Mouse (Mus musculus): Measurements from ENCODE around the gene Syf2.

Gene Syf2

GRCm38 (mm10) chr4:134923258-134924018 lies 7.3 kb upstream of the Syf2 start, which contains the start of gene Rsrp1:
Gene Rsrp1 (plus strand): TSS chr4:134923592.
- peak; percentile 99 for DNase-seq (ENCODE audit: low read depth)

- peak; percentile 95 for DNase-seq (ENCODE audit: low read depth)
Observed at GRCm38 (mm10) chr4:134924019-134924741, 6.5 kb upstream of the Syf2 start.

- DNase-seq (ENCODE audit: low read depth): no peak
Observed at GRCm38 (mm10) chr4:134925206-134925605, 5.5 kb upstream of the Syf2 start.

GRCm38 (mm10) chr4:134927815-134928463 lies 2.8 kb upstream of the Syf2 start:
- peak; percentile 49 for DNase-seq (ENCODE audit: low read depth)

- no peak for DNase-seq (ENCODE audit: low read depth)
Observed at GRCm38 (mm10) chr4:134928464-134928836, 2.2 kb upstream of the Syf2 start.

GRCm38 (mm10) chr4:134929536-134929935 lies 1.2 kb upstream of the Syf2 start:
- peak; percentile 57 for DNase-seq (ENCODE audit: low read depth)

GRCm38 (mm10) chr4:134930190-134930589 lies 508 bp upstream of the Syf2 start:
- DNase-seq (ENCODE audit: low read depth): no peak

- no peak for DNase-seq (ENCODE audit: low read depth)
Observed at GRCm38 (mm10) chr4:134937240-134938176, 6.8 kb downstream of the Syf2 start.

GRCm38 (mm10) chr4:134939900-134940299 lies 9.2 kb downstream of the Syf2 start:
- no peak for DNase-seq (ENCODE audit: low read depth)

GRCm38 (mm10) chr4:134943758-134944538 lies 13.2 kb downstream of the Syf2 start:
- no peak for DNase-seq (ENCODE audit: low read depth)

- DNase-seq (ENCODE audit: low read depth): peak; percentile 84
Observed at GRCm38 (mm10) chr4:134946024-134946744, 15.5 kb downstream of the Syf2 start.

GRCm38 (mm10) chr4:134950518-134951091 lies 19.9 kb downstream of the Syf2 start:
- peak; percentile 86 for DNase-seq (ENCODE audit: low read depth)

- no peak for DNase-seq (ENCODE audit: low read depth)
Observed at GRCm38 (mm10) chr4:134954461-134954860, 23.8 kb downstream of the Syf2 start.

GRCm38 (mm10) chr4:134955196-134955595 lies 24.5 kb downstream of the Syf2 start:
- DNase-seq (ENCODE audit: low read depth): no peak

GRCm38 (mm10) chr4:134955845-134956244 lies 25.1 kb downstream of the Syf2 start:
- DNase-seq (ENCODE audit: low read depth): peak; percentile 81

GRCm38 (mm10) chr4:134956328-134956727 lies 25.6 kb downstream of the Syf2 start:
- peak; percentile 85 for DNase-seq (ENCODE audit: low read depth)

- peak; percentile 81 for DNase-seq (ENCODE audit: low read depth)
Observed at GRCm38 (mm10) chr4:134963021-134963776, 32.5 kb downstream of the Syf2 start.

- peak; percentile 46 for DNase-seq (ENCODE audit: low read depth)
Observed at GRCm38 (mm10) chr4:134967887-134968604, 37.3 kb downstream of the Syf2 start.
